Mouse (Mus musculus): Measurements from ENCODE around the gene Gm10061. TPM values are rescaled to one million over a fixed set of nuclear protein-coding genes. Genes with fewer than 3 reads are reported as not detected.
"Not testable (repeated sequence)": the region's sequence is repeated elsewhere in the genome, so short reads cannot be mapped to it uniquely, and the experiment has no call there.

Gm10061 gene
- total RNA-seq (2017): not detected in 2 replicates

- no peak for ATAC-seq (ENCODE audit: extremely low read depth, insufficient number of reproducible peaks, low FRiP score, poor library complexity, severe bottlenecking)
Observed at GRCm38 (mm10) chr16:89150786-89151185, at the start of gene Gm10061. TSS of gene Gm10061 (plus strand) at chr16:89151086.

GRCm38 (mm10) chr16:89140551-89140950, 10.3 kb upstream of the Gm10061 start, which contains the start of gene Gm6358:
TSS of gene Gm6358 (plus strand) at chr16:89140851.
- no peak for ATAC-seq (ENCODE audit: extremely low read depth, insufficient number of reproducible peaks, low FRiP score, poor library complexity, severe bottlenecking)

GRCm38 (mm10) chr16:89157652-89158051, 6.8 kb downstream of the Gm10061 start, which contains the start of gene Gm9789:
TSS of gene Gm9789 (plus strand) at chr16:89157952.
- ATAC-seq (ENCODE audit: extremely low read depth, insufficient number of reproducible peaks, low FRiP score, poor library complexity, severe bottlenecking): no peak

GRCm38 (mm10) chr16:89169190-89169589, 18.3 kb downstream of the Gm10061 start, which contains the start of gene Gm7735:
TSS of gene Gm7735 (plus strand) at chr16:89169490.
- not testable (repeated sequence) for ATAC-seq (ENCODE audit: extremely low read depth, insufficient number of reproducible peaks, low FRiP score, poor library complexity, severe bottlenecking)

- ATAC-seq (ENCODE audit: extremely low read depth, insufficient number of reproducible peaks, low FRiP score, poor library complexity, severe bottlenecking): no peak
Observed at GRCm38 (mm10) chr16:89174435-89174834, 23.5 kb downstream of the Gm10061 start, which contains the start of gene 1110057P08Rik. TSS of gene 1110057P08Rik (plus strand) at chr16:89174735.

GRCm38 (mm10) chr16:89188621-89189020, 37.7 kb downstream of the Gm10061 start:
- no peak for ATAC-seq (ENCODE audit: extremely low read depth, insufficient number of reproducible peaks, low FRiP score, poor library complexity, severe bottlenecking)

Other genes with a start within 250 kb of the Gm10061 start
- not detected in 2 replicates for gene Krtap19-9b, start 218.8 kb upstream of the Gm10061 start, total RNA-seq (2017)
- gene Krtap16-3, start 188.2 kb upstream of the Gm10061 start, total RNA-seq (2017): not detected in 2 replicates
- gene Krtap22-2, start 140.3 kb upstream of the Gm10061 start, total RNA-seq (2017): not detected in 2 replicates
- gene Gm10229, start 135.8 kb upstream of the Gm10061 start, total RNA-seq (2017): not detected in 2 replicates
- not detected in 2 replicates for gene Krtap6-1, start 119.4 kb upstream of the Gm10061 start, total RNA-seq (2017)
- gene Gm10228, start 109.6 kb upstream of the Gm10061 start, total RNA-seq (2017): not detected in 2 replicates
- gene Krtap6-5, start 103.2 kb upstream of the Gm10061 start, total RNA-seq (2017): not detected in 2 replicates
- not detected in 2 replicates for gene 1110025L11Rik, start 87.1 kb upstream of the Gm10061 start, total RNA-seq (2017)
- gene Krtap6-3, start 67.1 kb upstream of the Gm10061 start, total RNA-seq (2017): not detected in 2 replicates
- gene Gm6358, start 10.2 kb upstream of the Gm10061 start, total RNA-seq (2017): not detected in 2 replicates
- gene Gm9789, start 6.9 kb downstream of the Gm10061 start, total RNA-seq (2017): not detected in 2 replicates
- gene Gm7735, start 18.4 kb downstream of the Gm10061 start, total RNA-seq (2017): not detected in 2 replicates
- not detected in 2 replicates for gene 1110057P08Rik, start 23.6 kb downstream of the Gm10061 start, total RNA-seq (2017)
- gene Krtap20-2, start 54.8 kb downstream of the Gm10061 start, total RNA-seq (2017): not detected in 2 replicates